Mouse (Mus musculus) Muller cell, postnatal 12 days (primary cell): ENCODE data around the gene Tnfsf13.

Experiments
- DNase-seq: peaks from one replicate; pipeline ENCODE4 v3.0.0-alpha.2; 2015; ENCODE audit errors: inconsistent ontology term

The Tnfsf13 gene

DNA sequence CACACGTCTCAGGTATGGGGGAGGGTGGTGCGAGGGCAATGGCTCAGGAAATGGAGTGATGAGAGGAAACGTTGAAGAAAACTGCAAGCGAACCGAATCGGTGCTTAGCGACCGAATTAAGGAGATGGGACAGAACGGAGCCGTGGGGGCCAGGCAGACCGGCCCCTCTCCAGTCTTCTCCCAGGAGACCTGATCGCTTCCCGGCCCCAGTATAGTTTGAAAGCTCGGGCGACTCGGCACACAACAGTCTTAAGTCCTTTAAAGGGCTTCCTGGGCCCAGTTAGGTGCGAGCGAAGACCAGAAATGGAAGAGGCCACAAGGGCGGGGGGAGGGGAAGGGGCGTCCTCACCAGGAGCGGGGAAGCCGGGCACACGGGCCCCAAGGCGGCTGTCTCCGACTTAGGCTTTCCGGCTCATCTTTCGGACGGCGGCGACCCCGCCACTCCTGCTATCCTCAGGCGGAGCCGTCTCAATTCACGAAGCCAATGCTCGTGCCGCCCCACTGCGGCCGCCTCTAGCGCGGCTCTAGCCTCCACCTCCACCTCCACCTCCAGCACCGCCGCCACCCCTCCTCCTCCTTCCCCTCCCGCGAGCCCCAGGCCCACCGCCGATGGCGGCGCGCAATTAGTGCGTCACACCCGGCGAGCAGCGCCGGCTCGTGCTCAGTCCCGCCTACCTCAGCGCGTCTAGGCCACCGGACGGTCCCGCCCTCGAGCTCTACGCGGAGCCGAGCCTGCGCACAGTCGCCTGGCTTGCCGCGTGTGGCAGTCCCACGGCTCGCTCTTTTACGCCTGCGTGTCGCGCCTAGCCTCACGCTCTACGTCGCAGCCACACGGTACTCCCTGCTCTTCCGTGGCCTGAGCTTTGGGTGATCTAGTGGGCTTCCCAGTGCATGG lies 4.0 kb downstream of the Tnfsf13 start, which contains the start of gene Senp3:
Gene Senp3 (minus strand): TSS at position 771 of the 895 bp plus-strand sequence.
- peak; percentile 98 for DNase-seq

DNA sequence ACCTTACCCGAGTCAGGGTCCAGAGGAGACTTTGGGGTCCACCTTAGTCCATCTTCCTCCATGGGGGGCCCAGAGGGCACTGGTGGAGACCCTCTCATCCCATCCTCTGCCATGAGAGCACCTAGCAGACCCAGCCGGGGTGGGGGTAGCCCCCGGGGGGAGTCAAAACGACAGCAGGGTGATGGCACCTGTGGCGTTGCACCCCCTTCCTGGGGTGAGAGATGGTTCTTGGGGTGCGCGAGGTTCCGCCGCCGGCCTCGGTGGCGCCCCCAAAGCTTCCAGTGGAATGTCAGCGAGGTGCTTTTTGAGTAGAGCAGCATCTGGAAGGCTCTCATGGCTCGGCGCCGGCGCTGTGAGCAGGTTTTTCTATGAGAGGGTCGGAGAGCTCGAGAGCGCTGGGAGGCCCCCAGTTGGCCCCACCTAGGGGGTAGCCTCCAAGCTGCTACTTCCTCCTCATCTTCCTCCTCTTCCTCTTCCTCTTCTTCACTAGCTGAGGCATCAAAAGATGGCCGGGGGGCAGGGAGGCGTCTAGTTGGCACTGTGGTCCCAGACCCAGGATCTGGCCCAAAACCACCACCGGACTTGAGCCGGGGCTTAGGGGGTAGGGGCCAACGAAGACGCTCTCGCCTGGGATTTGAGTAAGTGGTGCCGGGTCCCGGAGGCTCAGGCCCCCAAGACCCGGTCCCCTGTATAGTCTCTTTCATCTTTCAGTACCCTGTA lies 5.3 kb downstream of the Tnfsf13 start:
- DNase-seq, result no peak

DNA sequence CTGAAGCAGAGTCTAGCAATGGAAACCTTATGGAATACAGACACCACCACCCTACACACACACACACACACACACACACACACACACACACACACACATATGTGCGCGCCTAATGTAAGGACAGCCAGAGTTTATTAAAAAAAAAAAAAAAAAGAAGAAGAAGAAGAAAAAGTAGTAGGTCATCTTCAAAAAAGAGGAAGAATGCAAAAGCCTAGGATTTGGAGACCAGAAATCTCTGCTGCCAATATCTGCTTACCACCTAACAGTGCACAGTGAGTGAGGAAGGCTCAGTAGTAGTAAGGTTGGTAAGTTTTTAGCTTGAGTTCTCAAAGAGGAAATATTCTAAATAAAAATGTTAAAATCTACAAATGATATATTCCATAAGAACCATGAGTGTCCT lies 6.4 kb downstream of the Tnfsf13 start:
- DNase-seq, result no peak

DNA sequence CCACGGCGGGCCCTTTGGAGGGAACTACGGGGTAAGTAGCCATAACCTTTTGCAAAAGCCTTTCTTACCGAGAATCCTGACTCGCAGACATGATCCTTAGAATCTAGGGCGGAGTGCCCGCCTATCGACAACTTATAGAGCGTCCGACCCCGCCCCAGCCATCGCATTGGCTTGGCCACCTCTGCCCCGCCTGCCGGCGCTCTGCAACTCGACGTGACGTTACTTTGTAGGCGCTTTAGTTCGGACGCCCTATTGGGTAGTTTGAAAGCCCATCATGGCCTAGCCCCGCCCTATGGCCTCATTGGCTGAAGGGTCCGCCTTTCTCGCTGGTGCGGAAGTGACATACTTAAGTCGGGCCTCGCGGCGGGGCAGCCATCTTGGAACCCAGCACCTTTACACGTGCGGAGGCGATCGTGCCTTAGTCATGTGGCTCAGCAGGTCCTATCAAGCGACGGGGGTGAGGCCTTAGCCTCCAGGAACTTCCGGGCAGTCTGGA lies 13.3 kb downstream of the Tnfsf13 start, which contains the start of gene Eif4a1:
Gene Eif4a1 (minus strand): TSS at position 213 of the 496 bp plus-strand sequence.
- peak; percentile 99 for DNase-seq

DNA sequence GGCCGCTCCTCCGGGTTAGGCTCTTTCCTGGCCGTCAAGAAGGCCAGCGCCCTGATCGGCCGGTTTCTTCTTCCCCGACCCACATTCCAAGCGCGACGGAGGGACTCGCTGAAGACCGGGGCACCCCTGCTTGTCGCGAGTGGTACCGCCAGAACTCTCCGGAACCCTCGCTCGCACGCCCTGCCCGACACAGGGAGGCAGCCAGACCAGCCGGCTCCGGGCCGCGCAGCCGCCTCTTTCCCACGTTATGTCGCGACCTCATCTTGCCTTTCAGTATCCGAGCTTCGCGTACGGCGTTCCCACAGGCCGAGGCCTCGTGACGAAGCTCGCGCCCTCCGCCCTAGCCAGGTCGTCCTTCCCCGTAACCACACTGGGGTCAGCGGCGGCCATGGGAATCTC lies 13.9 kb downstream of the Tnfsf13 start:
- no peak for DNase-seq

DNA sequence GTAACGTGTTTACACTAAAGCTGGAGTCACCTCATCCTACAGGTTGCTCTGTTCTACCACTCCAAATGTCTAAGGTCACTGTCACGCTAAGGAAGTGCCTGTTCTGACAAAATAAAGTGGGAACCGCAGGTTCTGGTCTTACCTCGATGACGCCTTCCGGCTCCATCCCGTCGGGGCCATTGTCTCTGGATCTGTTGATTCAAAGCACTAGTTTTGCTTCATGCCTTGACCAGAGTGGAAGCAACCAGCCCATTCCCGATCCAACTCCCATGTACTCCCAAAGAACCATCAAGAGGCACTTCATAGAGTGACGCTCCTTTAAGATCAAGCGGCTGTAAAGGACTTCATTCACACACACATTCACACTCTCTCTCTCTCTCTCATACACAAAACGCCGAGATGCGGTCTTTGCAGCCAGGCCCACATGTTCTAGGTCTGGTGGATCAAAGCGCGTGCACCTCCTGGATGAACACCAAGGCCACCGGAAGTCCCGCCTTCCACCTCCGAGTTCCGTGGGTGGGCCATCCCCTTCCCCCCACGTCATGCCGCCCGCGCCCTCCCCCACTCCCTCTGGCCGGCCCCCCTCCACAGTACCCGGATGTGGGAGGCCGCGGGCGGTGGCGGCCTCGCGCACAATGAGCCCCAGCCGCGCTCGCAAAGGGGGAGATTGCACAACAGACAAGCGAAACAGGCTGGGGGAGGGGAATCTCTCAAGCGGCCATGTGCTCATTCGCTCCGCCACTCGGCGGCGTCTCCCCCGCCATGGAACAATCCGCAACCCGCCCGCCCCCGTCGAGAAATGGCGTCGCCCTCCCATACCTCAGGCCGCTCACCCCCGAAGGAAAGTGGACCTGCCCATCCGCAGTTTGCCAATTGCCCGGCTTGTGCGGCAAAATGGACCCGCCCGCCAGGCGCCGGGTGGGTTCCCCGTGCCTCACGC lies 14.5 kb downstream of the Tnfsf13 start:
- DNase-seq, result peak; percentile 98

DNA sequence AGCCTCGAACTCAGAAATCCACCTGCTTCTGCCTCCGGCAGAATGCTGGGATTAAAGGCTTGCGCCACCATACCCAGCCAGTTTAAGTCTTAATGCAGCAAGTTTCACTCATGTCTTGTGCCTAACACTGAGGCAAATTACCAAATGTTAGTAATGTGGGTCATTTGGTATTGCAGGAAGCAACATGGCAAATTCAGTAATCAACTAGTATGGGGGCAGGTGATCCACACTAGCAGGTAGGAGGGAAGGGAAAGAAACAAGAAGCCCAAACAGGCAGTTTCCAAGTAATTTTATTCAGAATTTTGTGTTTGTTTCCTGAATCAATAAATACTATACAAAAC lies 18.9 kb downstream of the Tnfsf13 start:
- DNase-seq, result no peak

DNA sequence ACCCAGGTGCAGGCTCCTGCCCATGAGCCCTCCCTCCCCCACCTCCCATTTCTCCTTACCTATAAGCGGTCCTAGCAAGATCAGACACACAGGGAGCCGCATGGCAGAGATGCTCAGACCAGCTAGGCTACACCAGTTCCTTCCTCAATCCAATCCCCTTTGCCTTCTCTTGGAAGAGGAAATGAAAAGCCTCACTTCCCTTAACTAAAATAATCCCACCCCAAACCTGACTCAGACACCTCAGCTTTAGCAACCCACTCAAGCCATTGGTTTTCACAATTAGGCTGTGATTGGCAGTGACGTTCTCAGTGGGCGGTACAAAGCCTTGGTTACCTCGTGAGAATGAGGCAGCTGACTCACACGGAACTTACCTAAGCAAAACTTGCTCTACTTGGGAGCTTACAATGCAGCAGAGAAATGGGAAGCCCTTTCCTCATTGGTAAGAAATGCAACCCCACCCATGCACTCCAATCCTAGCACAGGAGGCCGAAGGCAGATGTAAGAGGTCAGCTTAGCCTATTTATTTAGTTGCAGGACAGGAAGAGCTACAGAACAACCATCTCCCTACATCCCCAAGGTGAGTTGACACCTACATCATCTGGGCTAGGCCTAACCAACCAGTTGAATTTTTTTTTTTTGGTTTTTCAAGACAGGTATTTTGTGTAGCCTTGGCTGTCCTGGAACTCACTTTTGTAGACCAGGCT lies 19.5 kb downstream of the Tnfsf13 start, which contains the start of gene Cd68:
Gene Cd68 (minus strand): TSS at position 193 of the 704 bp plus-strand sequence.
- DNase-seq, result no peak

DNA sequence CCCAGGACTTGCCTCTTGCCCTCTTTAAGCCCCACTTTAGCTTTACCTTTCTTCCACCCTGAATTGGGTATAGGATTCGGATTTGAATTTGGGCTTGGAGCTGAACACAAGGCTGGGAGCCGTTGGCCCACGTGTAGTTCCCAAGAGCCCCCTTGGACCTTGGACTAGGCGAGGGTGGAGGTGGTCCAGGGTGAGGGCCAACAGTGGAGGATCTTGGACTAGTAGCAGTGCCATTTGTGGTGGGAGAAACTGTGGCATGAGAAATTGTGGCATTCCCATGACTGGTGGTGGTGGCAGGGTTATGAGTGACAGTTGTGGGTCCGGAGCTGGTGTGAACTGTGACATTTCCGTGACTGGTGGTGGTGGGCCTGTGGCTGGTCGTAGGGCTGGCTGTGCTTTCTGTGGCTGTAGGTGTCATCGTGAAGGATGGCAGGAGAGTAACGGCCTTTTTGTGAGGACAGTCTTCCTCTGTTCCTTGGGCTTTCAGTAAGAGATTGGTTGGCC lies 20.1 kb downstream of the Tnfsf13 start:
- DNase-seq, result no peak

DNA sequence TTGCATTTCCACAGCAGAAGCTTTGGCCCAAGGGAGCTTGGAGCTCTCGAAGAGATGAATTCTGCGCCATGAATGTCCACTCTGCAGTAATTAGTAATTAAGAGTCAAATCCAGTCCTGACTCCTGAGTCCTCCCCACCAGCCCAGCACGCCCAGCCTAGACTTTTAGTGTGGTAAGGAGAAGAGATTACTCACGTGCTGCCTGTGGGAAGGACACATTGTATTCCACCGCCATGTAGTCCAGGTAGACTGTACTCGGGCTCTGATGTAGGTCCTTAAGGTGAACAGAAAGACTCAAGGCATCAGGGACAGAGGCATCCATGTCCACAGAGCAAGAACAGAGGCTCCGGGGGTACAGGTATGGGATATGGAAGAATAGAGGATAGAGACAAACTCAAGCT lies 20.7 kb downstream of the Tnfsf13 start:
- no peak for DNase-seq

DNA sequence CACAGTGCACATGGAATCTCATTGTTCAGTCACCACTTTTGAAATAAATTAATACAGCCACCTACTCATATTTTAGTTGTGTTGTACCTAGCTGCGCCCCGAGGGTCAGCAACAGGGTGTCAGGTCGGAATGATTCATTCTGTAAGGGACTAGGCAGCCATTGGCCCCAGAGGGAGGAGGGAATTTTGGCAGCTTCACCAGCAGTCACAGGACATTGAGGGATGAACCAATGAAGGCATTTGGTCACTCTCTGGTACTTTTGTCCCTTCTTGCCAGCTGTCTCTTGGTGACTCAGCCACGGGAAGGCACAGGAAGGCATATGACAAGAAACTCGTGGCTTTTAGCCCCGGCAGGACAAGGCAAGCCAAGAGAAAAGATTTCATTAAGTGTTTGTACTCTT lies 21.8 kb downstream of the Tnfsf13 start:
- DNase-seq, result peak; percentile 81

DNA sequence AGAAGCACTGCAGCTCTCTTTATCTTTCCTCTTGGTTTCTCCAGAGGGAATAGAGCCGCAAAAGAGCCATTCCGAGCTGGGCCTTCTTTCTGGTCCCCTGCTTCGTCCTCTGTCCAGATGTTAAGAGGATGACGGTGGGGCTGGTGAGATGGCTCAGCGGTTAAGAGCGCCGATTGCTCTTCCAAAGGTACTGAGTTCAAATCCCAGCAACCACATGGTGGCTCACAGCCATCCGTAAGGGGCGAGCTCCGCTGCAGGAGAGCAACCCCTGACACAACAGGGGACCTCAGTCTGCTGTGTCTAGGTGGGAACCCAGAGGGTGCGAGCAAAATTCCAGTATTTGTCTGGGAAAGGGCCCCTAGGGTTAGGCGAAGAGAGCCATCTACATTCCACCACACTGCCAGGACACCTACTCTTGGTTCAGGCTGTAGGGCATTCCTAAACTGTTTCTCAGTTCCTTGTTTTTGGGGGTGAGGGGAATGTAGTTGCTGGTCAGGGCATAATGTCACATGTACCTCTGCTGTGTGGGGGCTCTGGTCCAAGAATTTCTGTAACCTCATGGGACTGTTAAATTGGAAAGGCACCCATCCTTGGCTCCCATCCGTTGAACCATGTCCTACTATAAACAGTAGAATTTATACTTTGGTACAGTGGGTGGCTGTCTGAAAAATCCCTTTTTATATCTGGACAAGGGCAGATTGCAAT lies 22.5 kb downstream of the Tnfsf13 start:
- no peak for DNase-seq

DNA sequence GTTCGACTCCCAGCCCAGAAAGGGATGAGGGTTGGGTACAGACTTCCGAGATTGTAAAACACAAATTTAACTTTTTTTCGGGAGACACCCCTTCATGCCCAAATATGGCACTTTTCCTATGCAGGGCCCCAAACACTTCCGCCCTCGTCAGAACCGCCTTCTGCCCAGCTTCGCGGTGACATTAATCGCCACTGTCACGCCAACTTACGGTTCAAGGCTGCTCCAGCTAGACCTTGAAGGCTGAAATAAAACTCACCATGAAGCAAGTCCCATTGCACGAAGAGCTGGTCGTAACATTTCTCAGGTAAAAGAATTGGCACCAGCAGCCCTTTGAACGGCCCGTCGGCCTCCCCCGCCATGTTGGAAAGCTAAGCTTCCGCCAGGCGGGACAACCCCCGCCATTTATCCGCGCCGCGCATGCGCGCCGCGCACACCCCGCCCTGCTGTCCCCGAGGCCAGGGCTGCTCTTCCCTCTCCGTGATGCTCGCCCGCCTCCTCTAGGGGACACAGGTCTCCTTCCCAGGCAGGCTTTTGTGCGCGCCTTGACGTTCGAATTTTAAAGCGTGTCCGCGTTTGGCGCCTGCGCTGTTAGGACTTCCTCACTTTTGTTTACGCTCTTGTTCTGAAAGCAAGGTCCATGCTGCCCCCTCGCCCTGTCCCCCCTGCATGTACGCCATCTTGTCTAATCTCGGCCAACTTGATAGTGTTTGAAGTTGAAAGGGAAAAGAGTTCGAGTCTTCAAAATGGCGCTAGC lies 23.2 kb downstream of the Tnfsf13 start, which contains the start of gene Mpdu1:
Gene Mpdu1 (minus strand): TSS at position 430 of the 754 bp plus-strand sequence.
- peak; percentile 98 for DNase-seq

DNA sequence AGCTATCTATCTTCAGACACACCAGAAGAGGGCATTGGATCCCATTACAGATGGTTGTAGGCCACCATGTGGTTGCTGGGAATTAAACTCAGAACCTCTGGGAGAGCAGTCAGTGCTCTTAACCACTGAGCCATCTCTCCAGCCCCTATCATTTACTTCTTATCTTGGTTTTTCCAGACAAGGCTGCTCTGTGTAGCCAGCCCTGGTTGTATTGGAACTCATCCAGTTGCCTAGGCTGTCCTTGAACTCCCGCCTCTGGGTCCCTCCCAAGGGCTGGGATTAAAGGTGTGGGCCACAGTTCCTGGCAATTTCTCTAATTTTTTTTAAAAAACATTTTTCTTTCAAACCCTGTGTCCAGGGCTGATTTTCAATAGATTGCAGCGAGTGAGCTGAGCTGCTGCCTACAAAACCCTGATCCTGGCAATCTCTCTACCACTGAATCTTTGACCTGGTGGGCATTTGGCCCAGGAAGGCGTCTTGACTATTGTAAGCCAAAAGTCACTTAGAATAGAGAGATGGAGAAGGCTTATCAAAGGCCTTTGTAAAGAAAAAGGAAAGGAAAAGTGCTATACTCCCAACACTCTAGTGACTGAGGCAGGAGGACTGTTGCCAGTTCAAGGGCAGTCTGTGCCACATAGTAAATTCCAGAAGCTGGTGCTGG lies 24.2 kb downstream of the Tnfsf13 start:
- no peak for DNase-seq

DNA sequence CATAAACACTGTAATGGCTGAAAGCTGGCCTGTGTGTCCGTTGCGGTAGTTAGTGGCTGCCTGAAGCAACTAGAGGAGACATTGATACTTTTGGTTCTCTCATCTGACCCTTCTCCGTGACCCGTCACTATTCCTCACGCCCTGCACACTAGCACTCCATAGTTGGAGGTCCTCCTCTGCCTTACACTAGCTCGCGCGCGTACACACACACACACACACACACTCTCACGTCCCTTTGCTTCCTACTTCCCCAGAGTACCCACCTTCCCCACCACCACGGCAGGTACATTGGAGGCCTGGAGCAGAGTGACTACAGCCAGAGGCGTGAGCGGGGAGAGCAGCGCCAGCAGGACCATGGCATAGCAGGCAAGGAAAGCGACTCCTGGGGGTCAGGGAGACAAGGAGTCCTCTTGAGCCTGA lies 28.1 kb downstream of the Tnfsf13 start:
- DNase-seq, result no peak

DNA sequence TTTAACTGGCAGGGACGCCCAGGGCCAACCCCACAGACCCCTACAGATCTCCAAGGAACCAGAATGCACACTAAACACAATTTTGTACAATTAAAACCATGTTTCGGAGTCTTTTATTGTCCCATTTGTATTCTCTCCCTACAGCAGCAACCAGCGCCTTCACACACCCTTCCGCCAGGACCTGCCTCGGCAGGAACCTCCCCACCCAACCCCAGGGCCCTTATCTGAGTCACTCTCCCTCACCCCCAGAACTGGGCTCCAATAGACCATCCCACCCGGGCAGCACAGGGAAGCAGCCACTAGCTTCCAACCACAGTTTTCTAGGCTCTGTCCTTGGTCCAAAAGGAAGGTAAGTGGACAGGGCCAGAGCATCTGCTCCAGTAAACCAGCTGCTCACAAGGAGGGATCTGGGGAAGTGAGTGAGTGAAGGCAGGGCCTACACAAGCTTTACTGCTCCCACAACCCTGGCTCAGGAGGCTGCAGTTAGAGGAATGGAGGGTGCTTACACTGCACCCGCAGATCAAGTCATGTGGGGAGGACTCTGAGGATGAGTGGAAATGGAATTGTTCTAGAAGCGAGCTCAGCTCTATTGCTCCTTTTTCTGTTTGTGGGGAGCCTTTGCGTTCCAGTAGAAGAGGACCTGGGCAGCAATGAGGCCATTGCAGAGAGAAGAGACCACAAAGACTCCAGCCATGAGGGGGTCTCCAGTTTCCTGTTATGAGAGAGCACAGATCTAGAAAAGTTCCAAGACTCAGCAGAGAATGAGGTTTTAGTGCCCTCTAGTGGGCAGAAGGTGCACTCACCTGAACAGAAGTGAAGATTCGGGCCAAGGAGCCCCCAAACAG lies 28.7 kb downstream of the Tnfsf13 start:
- no peak for DNase-seq

DNA sequence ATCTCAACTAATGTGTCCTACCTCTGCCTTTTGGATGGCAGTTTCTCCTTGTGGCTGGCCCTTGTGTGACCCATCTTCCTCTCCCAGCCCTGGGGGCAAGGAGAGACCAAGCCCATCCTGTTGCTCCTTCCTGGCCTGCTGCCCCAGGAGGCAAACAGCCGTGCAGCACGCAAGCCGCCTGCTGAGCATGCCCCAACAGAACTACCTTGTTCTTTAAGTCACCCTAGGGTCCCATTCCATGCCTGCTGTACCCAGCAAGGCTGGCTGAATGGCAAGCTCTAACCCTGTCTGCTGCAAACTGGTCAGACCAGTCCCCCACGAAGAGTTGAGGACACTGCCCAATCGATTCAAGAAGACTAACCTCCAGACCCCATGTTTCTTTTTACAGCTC lies 29.5 kb downstream of the Tnfsf13 start:
- DNase-seq, result no peak
